Mouse (Mus musculus): ENCODE data around the gene Stard3nl. TPM values are rescaled to one million over a fixed set of nuclear protein-coding genes. Genes with fewer than 3 reads are reported as not detected.
"Not testable (repeated sequence)": the region's sequence is repeated elsewhere in the genome, so short reads cannot be mapped to it uniquely, and the experiment has no call there.

The Stard3nl gene
- polyA plus RNA-seq, 1 experiment from 2014 or later, result 82.9 TPM

DNA sequence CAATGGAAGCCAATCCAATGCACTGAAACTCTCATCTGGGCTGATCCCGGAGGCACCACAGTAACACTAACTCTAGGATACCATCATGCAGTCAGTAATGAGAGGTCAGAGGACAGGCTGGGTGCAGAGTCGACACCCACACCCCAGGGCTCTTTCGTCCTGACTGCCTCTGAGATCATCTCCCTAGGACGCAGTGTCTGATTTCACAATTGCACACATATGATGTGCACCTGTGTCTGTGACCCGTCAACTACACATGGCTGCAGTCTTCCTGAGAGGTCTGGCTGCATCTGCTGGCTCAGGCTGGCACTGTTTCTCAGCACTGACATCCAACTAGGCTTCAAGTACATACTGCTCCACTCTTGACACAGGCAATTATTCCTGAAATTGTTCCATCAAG, 38.9 kb downstream of the Stard3nl start:
- Histone ChIP-seq H3K9ac (no peak overlapping the region), H3K27me3 (replicated peaks) (no peaks in the 10 kb centered on the region), H3K9me3 (no peaks in the 10 kb centered on the region), H3K27ac (replicated peaks) (no peak overlapping the region), H3K4me1 (no peaks in the 10 kb centered on the region), H3K4me2 (no peak overlapping the region), H3K36me3 (peaks cover 44% of the 10 kb centered on the region), H3K4me3 (no peak overlapping the region)
- 77% methylated on average over 5 of the region's 5 CpGs for WGBS
- ATAC-seq (ENCODE audit: extremely low read depth, insufficient number of reproducible peaks, low FRiP score, low TSS enrichment), result no peak

DNA sequence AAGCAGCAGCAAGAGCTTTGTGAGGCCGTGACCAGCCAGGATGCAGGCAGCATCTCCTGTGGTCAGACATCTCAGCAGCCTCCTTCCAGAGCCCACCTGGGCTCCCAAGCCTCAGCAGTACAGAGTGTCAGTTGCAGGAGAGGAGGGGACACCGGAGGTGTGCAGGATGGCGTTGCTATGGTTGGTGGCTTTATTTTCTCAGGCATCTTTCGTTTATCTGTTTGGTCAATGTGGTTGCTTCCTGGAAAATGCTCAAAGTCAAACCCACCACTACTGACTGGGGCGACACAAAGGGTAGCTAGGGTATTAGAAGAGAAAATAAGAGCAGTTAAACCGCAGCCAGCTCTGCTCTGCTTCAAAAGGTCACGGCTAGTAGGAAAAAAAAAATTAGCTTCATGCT, 39.5 kb downstream of the Stard3nl start:
- no peaks in the 10 kb centered on the region for H3K4me1 ChIP-seq
- peaks cover 42% of the 10 kb centered on the region for H3K36me3 ChIP-seq
- H3K4me3 ChIP-seq, result no peak overlapping the region
- WGBS, result 65% methylated on average over 7 of the region's 7 CpGs
- no peak overlapping the region for H3K9ac ChIP-seq
- ATAC-seq (ENCODE audit: extremely low read depth, insufficient number of reproducible peaks, low FRiP score, low TSS enrichment), result no peak
- no peaks in the 10 kb centered on the region for H3K27me3 ChIP-seq (replicated peaks)
- H3K9me3 ChIP-seq, result no peaks in the 10 kb centered on the region
- H3K27ac ChIP-seq (replicated peaks), result no peak overlapping the region
- H3K4me2 ChIP-seq, result no peak overlapping the region

DNA sequence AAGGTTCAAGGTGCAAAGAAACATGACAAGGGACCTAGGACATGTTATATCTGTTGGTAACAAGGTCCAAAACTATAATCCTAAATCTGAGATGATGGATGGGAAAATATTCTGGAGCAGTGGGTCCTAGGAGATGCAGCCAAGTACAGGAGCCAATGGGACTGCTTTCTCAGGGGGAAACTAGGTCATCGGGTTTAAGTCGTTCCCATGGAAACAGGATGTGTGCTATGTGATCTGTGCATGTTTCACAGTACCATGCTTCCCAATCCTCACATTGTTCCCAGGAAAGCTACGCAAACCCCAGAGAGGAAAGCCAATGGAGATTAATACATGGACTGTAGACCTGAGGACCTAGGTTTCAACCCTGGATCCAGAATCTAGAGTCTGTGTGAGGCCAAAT, 42.8 kb downstream of the Stard3nl start:
- no peak overlapping the region for H3K4me2 ChIP-seq
- H3K27me3 ChIP-seq (replicated peaks), result no peaks in the 10 kb centered on the region
- H3K9ac ChIP-seq, result no peak overlapping the region
- 87% methylated on average over 3 of the region's 3 CpGs for WGBS
- H3K27ac ChIP-seq (replicated peaks), result no peak overlapping the region
- H3K9me3 ChIP-seq, result no peaks in the 10 kb centered on the region
- ATAC-seq (ENCODE audit: extremely low read depth, insufficient number of reproducible peaks, low FRiP score, low TSS enrichment), result no peak
- no peak overlapping the region for H3K4me3 ChIP-seq
- peaks cover 19% of the 10 kb centered on the region for H3K36me3 ChIP-seq
- no peaks in the 10 kb centered on the region for H3K4me1 ChIP-seq

GRCm38 (mm10) chr13:19340356-19340755, 55.2 kb downstream of the Stard3nl start:
- not testable (repeated sequence) for H3K9me3 ChIP-seq
- 67% methylated on average over 1 of the region's 1 CpGs for WGBS

DNA sequence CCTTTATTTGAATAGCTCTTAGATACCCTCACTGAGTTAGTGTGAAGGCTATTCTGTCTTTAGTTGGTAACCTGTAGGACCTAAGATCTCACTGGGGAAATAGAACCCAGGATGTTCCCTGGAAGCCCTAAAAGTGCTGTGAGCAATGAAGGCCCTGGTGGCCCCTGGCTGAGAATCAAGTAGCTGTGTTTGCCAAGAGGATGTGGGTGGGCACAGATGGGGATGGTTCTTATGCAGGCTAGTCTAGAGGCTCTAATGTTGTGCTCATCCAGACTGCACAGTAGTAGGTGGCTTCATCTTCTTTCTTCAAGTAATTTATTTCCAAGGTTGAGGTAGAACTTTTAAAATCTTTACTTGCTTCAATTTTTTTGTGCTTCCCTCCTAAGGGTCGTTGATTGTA, 59.3 kb downstream of the Stard3nl start:
- not testable (repeated sequence) for H3K36me3 ChIP-seq; H3K27ac ChIP-seq (replicated peaks); H3K9me3 ChIP-seq; H3K4me1 ChIP-seq; H3K4me3 ChIP-seq; ATAC-seq (ENCODE audit: extremely low read depth, insufficient number of reproducible peaks, low FRiP score, low TSS enrichment); H3K27me3 ChIP-seq (replicated peaks); H3K9ac ChIP-seq; H3K4me2 ChIP-seq
- 72% methylated on average over 1 of the region's 1 CpGs for WGBS

More at GRCm38 (mm10) chr13:19340356-19340755, 55.2 kb downstream of the Stard3nl start:
- not testable (repeated sequence) for ATAC-seq (ENCODE audit: extremely low read depth, insufficient number of reproducible peaks, low FRiP score, low TSS enrichment); H3K9ac ChIP-seq; H3K36me3 ChIP-seq; H3K4me3 ChIP-seq; H3K27me3 ChIP-seq (replicated peaks); H3K4me1 ChIP-seq; H3K4me2 ChIP-seq; H3K27ac ChIP-seq (replicated peaks)

Other genes starting within 250 kb of the Stard3nl start
- 30.5 and 35.5 TPM in 2 replicates for gene Epdr1, start 224.1 kb upstream of the Stard3nl start, polyA plus RNA-seq (2015; fragmentation: Nextera tagmentation; extraction: Ambion mirVana)
- 0.36 and 0.49 TPM in 2 replicates for gene Sfrp4, start 227.3 kb upstream of the Stard3nl start, polyA plus RNA-seq (2015; fragmentation: Nextera tagmentation; extraction: Ambion mirVana)